Mouse (Mus musculus): ENCODE measurements around the gene Dchs1.

- no peak for TF ChIP-seq CTCF (IDR thresholded peaks at IDR 0.05; ENCODE audit: extremely low read depth, insufficient read depth, insufficient read length, insufficient replicate concordance)
- no peak for TF ChIP-seq POLR2A (IDR thresholded peaks at IDR 0.05; ENCODE audit: low read depth, low read length)
Measured at GRCm38 (mm10) chr7:105736911-105737521, 50.4 kb downstream of the Dchs1 start, which contains the start of gene Rrp8.

Data from spleen, adult 2 months (tissue).